Mouse (Mus musculus) testis, adult 2 months (tissue): ENCODE measurements around the gene Ccdc162.

ENCODE experiments used
- CTCF ChIP-seq: fragments of 200-500 bp; IDR thresholded peaks from 2 replicates; pipeline ENCODE4 v1.5.1; 2012; ENCODE audit warnings: low read depth, mild to moderate bottlenecking, inconsistent platforms, low read length, moderate library complexity; ENCODE audit not compliant: control insufficient read depth, insufficient read depth, insufficient replicate concordance
- POLR2A ChIP-seq: fragments of 200-500 bp; IDR thresholded peaks from 2 replicates; pipeline ENCODE4 v1.6.1; 2012; ENCODE audit warnings: low read depth, mild to moderate bottlenecking, inconsistent platforms, low read length, moderate library complexity; ENCODE audit not compliant: control insufficient read depth

GRCm38 (mm10) chr10:41573190-41573589 is 143.2 kb downstream of the Ccdc162 start:
- no peak for TF ChIP-seq POLR2A
- TF ChIP-seq CTCF: no peak
